Mouse (Mus musculus) lung, adult 2 months (tissue): ENCODE measurements around the gene Muc1.

Experiments used
- CTCF ChIP-seq: fragments of 200-500 bp; IDR thresholded peaks from 2 replicates; pipeline ENCODE4 v1.5.1; 2011; ENCODE audit warnings: mild to moderate bottlenecking, low read length, control low read depth; ENCODE audit not compliant: insufficient read depth
- POLR2A ChIP-seq: fragments of 200-500 bp; IDR thresholded peaks from 2 replicates; pipeline ENCODE4 v1.6.1; 2011; ENCODE audit warnings: low read depth, mild to moderate bottlenecking, control low read depth, low read length, borderline replicate concordance; ENCODE audit errors: extremely low read depth

DNA sequence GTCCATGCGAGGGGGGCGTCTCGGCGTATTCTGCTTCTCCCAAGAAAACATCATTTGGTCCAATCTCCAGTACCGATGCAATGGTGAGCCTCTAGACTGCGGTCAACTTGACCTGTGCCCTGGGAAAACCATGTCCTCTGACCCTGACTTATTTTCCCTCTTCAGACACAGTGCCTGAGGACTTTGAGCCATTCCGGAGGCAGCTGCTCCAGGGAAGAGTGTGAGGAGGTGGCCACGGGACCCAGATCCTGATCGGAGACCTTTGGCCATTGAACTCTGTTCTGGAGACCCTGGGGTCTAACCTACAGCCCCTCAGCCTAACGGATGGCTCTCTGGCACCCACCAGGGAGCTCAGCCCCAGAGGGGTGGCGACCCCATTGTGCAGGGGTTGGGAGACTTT lies 2.5 kb upstream of the Muc1 start:
- no peak for TF ChIP-seq CTCF
- TF ChIP-seq POLR2A = no peak
